Mouse (Mus musculus) urinary bladder, postnatal 14 days (tissue): ENCODE measurements around the gene Actl6b.

Source experiments
- DNase-seq: peaks from one replicate; pipeline ENCODE4 v3.0.0; 2021; ENCODE audit warnings: low spot score

Actl6b gene

GRCm38 (mm10) chr5:137529221-137529995 lies 23.9 kb upstream of the Actl6b start:
- DNase-seq, result no peak

GRCm38 (mm10) chr5:137530075-137530474 lies 23.2 kb upstream of the Actl6b start:
- DNase-seq, result no peak

- peak; percentile 67 for DNase-seq
Measured at GRCm38 (mm10) chr5:137530588-137531413, 22.5 kb upstream of the Actl6b start.

- peak; percentile 67 for DNase-seq
Measured at GRCm38 (mm10) chr5:137531414-137532130, 21.7 kb upstream of the Actl6b start.

GRCm38 (mm10) chr5:137532131-137532807 lies 21.0 kb upstream of the Actl6b start:
- no peak for DNase-seq

GRCm38 (mm10) chr5:137532808-137533116 lies 20.6 kb upstream of the Actl6b start:
- no peak for DNase-seq

- peak; percentile 99 for DNase-seq
Measured at GRCm38 (mm10) chr5:137533117-137533827, 20.0 kb upstream of the Actl6b start, which contains the start of the genes Epo and Gnb2. Gene Epo (minus strand): TSS chr5:137533242. Gene Gnb2 (minus strand): TSS chr5:137533510.

GRCm38 (mm10) chr5:137534762-137535161 lies 18.6 kb upstream of the Actl6b start:
- no peak for DNase-seq

- DNase-seq, result no peak
Measured at GRCm38 (mm10) chr5:137535318-137535717, 18.0 kb upstream of the Actl6b start.

- DNase-seq, result no peak
Measured at GRCm38 (mm10) chr5:137537461-137537860, 15.9 kb upstream of the Actl6b start.

- DNase-seq, result no peak
Measured at GRCm38 (mm10) chr5:137539291-137539801, 14.0 kb upstream of the Actl6b start.

GRCm38 (mm10) chr5:137540991-137541390 lies 12.3 kb upstream of the Actl6b start:
- no peak for DNase-seq

GRCm38 (mm10) chr5:137541768-137542540 lies 11.4 kb upstream of the Actl6b start:
- no peak for DNase-seq

GRCm38 (mm10) chr5:137544926-137545325 lies 8.4 kb upstream of the Actl6b start:
- DNase-seq, result no peak

GRCm38 (mm10) chr5:137545596-137545995 lies 7.7 kb upstream of the Actl6b start:
- no peak for DNase-seq

GRCm38 (mm10) chr5:137549840-137550239 lies 3.5 kb upstream of the Actl6b start:
- no peak for DNase-seq

GRCm38 (mm10) chr5:137551119-137551518 lies 2.2 kb upstream of the Actl6b start:
- no peak for DNase-seq

GRCm38 (mm10) chr5:137553000-137553399 lies 317 bp upstream of the Actl6b start:
- DNase-seq, result no peak

GRCm38 (mm10) chr5:137553898-137554297 lies 581 bp downstream of the Actl6b start:
- DNase-seq, result no peak

GRCm38 (mm10) chr5:137561556-137561955 lies 8.2 kb downstream of the Actl6b start:
- no peak for DNase-seq
